Mouse (Mus musculus) embryonic facial prominence, embryonic 10.5 days (tissue): ENCODE measurements around the gene Psg20. TPM values are rescaled to one million over a fixed set of nuclear protein-coding genes. Genes with fewer than 3 reads are reported as not detected.

Source experiments
- polyA plus RNA-seq: library from polyadenylated mRNA; unstranded; fragments of >200 nt; fragmentation: Nextera tagmentation; extraction: Ambion mirVana; gene quantifications from 2 replicates; pipeline ENCODE4 v1.2.1, GENCODE M21; 2016

The Psg20 gene
- polyA plus RNA-seq, 1 experiment from 2014 or later: not detected

Other genes with a start within 250 kb of the Psg20 start
- not detected in 2 replicates for gene Psg26, start 202.0 kb downstream of the Psg20 start, polyA plus RNA-seq
- not detected in 2 replicates for gene Psg25, start 153.9 kb downstream of the Psg20 start, polyA plus RNA-seq
- not detected in 2 replicates for gene Psg27, start 118.9 kb downstream of the Psg20 start, polyA plus RNA-seq
- gene Psg23, start 69.7 kb downstream of the Psg20 start, polyA plus RNA-seq: not detected in 2 replicates
- gene Psg21, start 29.5 kb downstream of the Psg20 start, polyA plus RNA-seq: not detected in 2 replicates
- not detected in 2 replicates for gene Psg22, start 31.9 kb upstream of the Psg20 start, polyA plus RNA-seq
- not detected in 2 replicates for gene Psg19, start 112.3 kb upstream of the Psg20 start, polyA plus RNA-seq
- 0.11 TPM in 1 of 2 replicates, not detected in the other for gene Psg17, start 135.4 kb upstream of the Psg20 start, polyA plus RNA-seq
- gene Mill2, start 153.8 kb upstream of the Psg20 start, polyA plus RNA-seq: not detected in 2 replicates
- 0.69 and 0.70 TPM in 2 replicates for gene Pglyrp1, start 185.1 kb upstream of the Psg20 start, polyA plus RNA-seq
- 30.9 and 34.8 TPM in 2 replicates for gene Ccdc61, start 224.2 kb upstream of the Psg20 start, polyA plus RNA-seq
- 0.98 and 1.5 TPM in 2 replicates for gene Nova2, start 239.7 kb upstream of the Psg20 start, polyA plus RNA-seq